Mouse (Mus musculus) bone marrow macrophage, adult 2 months (primary cell): Measurements from ENCODE around the gene Diaph2.

Experiments
- CTCF ChIP-seq: IDR thresholded peaks from 2 replicates; pipeline ENCODE4 v1.5.1; 2012; ENCODE audit warnings: low read depth, mild to moderate bottlenecking, low read length, moderate library complexity
- POLR2A ChIP-seq: IDR thresholded peaks from 2 replicates; pipeline ENCODE4 v1.6.1; 2012; ENCODE audit warnings: mild to moderate bottlenecking, low read depth, low read length, borderline replicate concordance

- TF ChIP-seq CTCF: no peak
- TF ChIP-seq POLR2A: no peak
These were observed 258.7 kb downstream of the Diaph2 start for GRCm38 (mm10) chrX:130008210-130008609.
